ENCODE assay signal across 17 mouse cellular contexts in the genomic region with DNA sequence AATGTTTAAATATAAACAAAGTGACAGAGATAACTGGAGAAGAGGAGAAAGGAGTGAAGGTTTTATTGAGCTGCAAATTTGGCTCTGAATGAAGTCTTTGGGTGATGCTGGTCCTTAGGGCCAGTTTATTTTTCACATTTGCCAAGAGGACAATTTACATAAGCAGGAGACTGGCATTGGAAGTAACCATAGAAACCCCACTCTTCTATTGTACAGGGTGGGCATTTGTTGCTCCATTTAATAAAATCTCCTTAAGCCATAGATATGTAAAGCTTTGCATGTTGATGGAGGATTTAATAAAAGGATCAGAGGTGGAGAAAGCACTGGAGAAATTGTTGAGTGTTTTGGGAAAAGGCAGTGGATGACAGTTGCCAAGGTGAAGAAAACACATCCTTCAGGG.
DNase-seq lines count a peak whose midpoint lies in the region; ATAC-seq and TF ChIP-seq lines count a peak whose summit lies in the region.
"Had no signal": no experiment of that assay in that cellular context is flagged by ENCODE, and none has a peak within 500 bp of the region (broad histone marks: within the 10 kb centered on the region; RNA-seq: fewer than 3 reads in every experiment).

No protein-coding gene starts in this region.

- no peaks in the 10 kb centered on the region for H3K27me3 ChIP-seq in forebrain, embryonic 13.5 days
- no peaks in the 10 kb centered on the region for H3K27me3 ChIP-seq in forebrain, embryonic 16.5 days (replicated peaks; ENCODE audit: control insufficient read depth, insufficient read depth, low read length)
- no peaks in the 10 kb centered on the region for H3K27me3 ChIP-seq in hindbrain, embryonic 13.5 days
- no peaks in the 10 kb centered on the region for H3K27me3 ChIP-seq in hindbrain, embryonic 14.5 days (ENCODE audit: control insufficient read depth, insufficient read depth, low read length)
- H3K27me3 ChIP-seq in midbrain, embryonic 13.5 days: no peaks in the 10 kb centered on the region
- no peaks in the 10 kb centered on the region for H3K27me3 ChIP-seq in thymus, adult 2 months (ENCODE audit: control insufficient read depth, insufficient read depth, low read length)
- H3K27me3 ChIP-seq: heart, embryonic 13.5 days had no signal

- no peaks in the 10 kb centered on the region for H3K4me1 ChIP-seq in forebrain, embryonic 13.5 days
- no peaks in the 10 kb centered on the region for H3K4me1 ChIP-seq in forebrain, embryonic 16.5 days (replicated peaks; ENCODE audit: control insufficient read depth, insufficient read depth, low read length)
- H3K4me1 ChIP-seq in hindbrain, embryonic 13.5 days (replicated peaks): no peaks in the 10 kb centered on the region
- H3K4me1 ChIP-seq in hindbrain, embryonic 14.5 days (replicated peaks; ENCODE audit: control insufficient read depth, insufficient read depth, low read length): 0 out of 2 replicates have a peak, but pooled peaks cover 6% of the 10 kb centered on the region
- peaks cover 19% of the 10 kb centered on the region; the same call in 1 of the 2 replicates for H3K4me1 ChIP-seq in midbrain, embryonic 13.5 days (replicated peaks)
- H3K4me1 ChIP-seq in thymus, adult 2 months (replicated peaks; ENCODE audit: control insufficient read depth, insufficient read depth, low read length): no peaks in the 10 kb centered on the region
- H3K4me1 ChIP-seq: embryonic facial prominence, embryonic 10.5 days; heart, embryonic 13.5 days had no signal

- DNase-seq in hindbrain, embryonic 14.5 days (ENCODE audit: low spot score): no peak
- DNase-seq in thymus, adult 2 months: no peak
- DNase-seq in thymus, postnatal 10 days (ENCODE audit: low spot score in 2 of 2): no peak
- DNase-seq: adrenal gland, postnatal 14 days; cerebellum, adult 18-20 months; cerebellum, adult 9-11 months; cerebellum, postnatal 36 days; gastrocnemius, postnatal 36 days; heart, adult 11 months; heart, postnatal 36 days had no signal

- H3K9me3 ChIP-seq in forebrain, embryonic 13.5 days (replicated peaks): no peaks in the 10 kb centered on the region
- no peaks in the 10 kb centered on the region for H3K9me3 ChIP-seq in forebrain, embryonic 16.5 days (ENCODE audit: control insufficient read depth, low read length)
- H3K9me3 ChIP-seq in hindbrain, embryonic 13.5 days: no peaks in the 10 kb centered on the region
- H3K9me3 ChIP-seq in hindbrain, embryonic 14.5 days (ENCODE audit: control insufficient read depth, low read length): no peaks in the 10 kb centered on the region
- no peaks in the 10 kb centered on the region for H3K9me3 ChIP-seq in midbrain, embryonic 13.5 days
- H3K9me3 ChIP-seq: embryonic facial prominence, embryonic 10.5 days; heart, embryonic 13.5 days had no signal

- no peaks in the 10 kb centered on the region for H3K36me3 ChIP-seq in forebrain, embryonic 13.5 days (ENCODE audit: poor library complexity, severe bottlenecking)
- no peaks in the 10 kb centered on the region for H3K36me3 ChIP-seq in forebrain, embryonic 16.5 days (ENCODE audit: control insufficient read depth, insufficient read depth)
- no peaks in the 10 kb centered on the region for H3K36me3 ChIP-seq in hindbrain, embryonic 13.5 days
- H3K36me3 ChIP-seq in hindbrain, embryonic 14.5 days (replicated peaks; ENCODE audit: control insufficient read depth, insufficient read depth): no peaks in the 10 kb centered on the region
- no peaks in the 10 kb centered on the region for H3K36me3 ChIP-seq in midbrain, embryonic 13.5 days
- H3K36me3 ChIP-seq in thymus, adult 2 months (ENCODE audit: control insufficient read depth, insufficient read depth, low read length): no peaks in the 10 kb centered on the region
- H3K36me3 ChIP-seq: embryonic facial prominence, embryonic 10.5 days; heart, embryonic 13.5 days had no signal

- no peak overlapping the region for H3K4me2 ChIP-seq in forebrain, embryonic 13.5 days
- H3K4me2 ChIP-seq in forebrain, embryonic 16.5 days (ENCODE audit: low read length): no peak overlapping the region
- H3K4me2 ChIP-seq in hindbrain, embryonic 13.5 days: no peak overlapping the region
- H3K4me2 ChIP-seq in hindbrain, embryonic 14.5 days (replicated peaks): no peak overlapping the region
- no peak overlapping the region for H3K4me2 ChIP-seq in midbrain, embryonic 13.5 days (replicated peaks)
- H3K4me2 ChIP-seq: heart, embryonic 13.5 days had no signal

- 0 out of 2 replicates have a peak, but pooled peaks have one; percentile 33 for ATAC-seq in forebrain, embryonic 13.5 days
- no peak; the same call in 1 of the 2 replicates for ATAC-seq in forebrain, embryonic 16.5 days
- ATAC-seq in hindbrain, embryonic 13.5 days (ENCODE audit: low FRiP score): peak; percentile 57; the same call in 1 of the 2 replicates
- no peak for ATAC-seq in hindbrain, embryonic 14.5 days (ENCODE audit: low FRiP score)
- peak; percentile 71; the same call in 1 of the 2 replicates for ATAC-seq in midbrain, embryonic 13.5 days
- ATAC-seq: hindbrain, postnatal 0 days had no signal

- no peak overlapping the region for H3K27ac ChIP-seq in forebrain, embryonic 13.5 days
- H3K27ac ChIP-seq in forebrain, embryonic 16.5 days (ENCODE audit: low read length): no peak overlapping the region
- H3K27ac ChIP-seq in hindbrain, embryonic 13.5 days: no peak overlapping the region
- no peak overlapping the region for H3K27ac ChIP-seq in hindbrain, embryonic 14.5 days
- no peak overlapping the region for H3K27ac ChIP-seq in midbrain, embryonic 13.5 days
- no peak overlapping the region for H3K27ac ChIP-seq in thymus, adult 2 months (ENCODE audit: control insufficient read depth, insufficient read depth, low read length)
- H3K27ac ChIP-seq: embryonic facial prominence, embryonic 10.5 days; heart, embryonic 13.5 days; hindbrain, postnatal 0 days had no signal

- no peak for TF ChIP-seq POLR2A in thymus, adult 2 months (IDR thresholded peaks at IDR 0.05; ENCODE audit: control insufficient read depth, extremely low read depth, insufficient read depth, low read length, poor library complexity)

- H3K9ac ChIP-seq in forebrain, embryonic 13.5 days: no peak overlapping the region
- no peak overlapping the region for H3K9ac ChIP-seq in forebrain, embryonic 16.5 days (replicated peaks; ENCODE audit: low read depth, low read length)
- no peak overlapping the region for H3K9ac ChIP-seq in hindbrain, embryonic 13.5 days
- H3K9ac ChIP-seq in hindbrain, embryonic 14.5 days: no peak overlapping the region
- no peak overlapping the region for H3K9ac ChIP-seq in midbrain, embryonic 13.5 days (replicated peaks)
- H3K9ac ChIP-seq: heart, embryonic 13.5 days had no signal

- no peak for TF ChIP-seq CTCF in thymus, adult 2 months (IDR thresholded peaks at IDR 0.05; ENCODE audit: borderline replicate concordance, control insufficient read depth, extremely low read depth, insufficient read depth, low read length, poor library complexity)

- H3K4me3 ChIP-seq in forebrain, embryonic 13.5 days: no peak overlapping the region
- H3K4me3 ChIP-seq in forebrain, embryonic 16.5 days (replicated peaks; ENCODE audit: low read length): no peak overlapping the region
- H3K4me3 ChIP-seq in hindbrain, embryonic 13.5 days: no peak overlapping the region
- H3K4me3 ChIP-seq in hindbrain, embryonic 14.5 days (replicated peaks; ENCODE audit: low read length): no peak overlapping the region
- no peak overlapping the region for H3K4me3 ChIP-seq in midbrain, embryonic 13.5 days (replicated peaks)
- H3K4me3 ChIP-seq in thymus, adult 2 months (ENCODE audit: control insufficient read depth, insufficient read depth, low read length): no peak overlapping the region
- H3K4me3 ChIP-seq: embryonic facial prominence, embryonic 10.5 days; heart, embryonic 13.5 days had no signal

Comparison
In these comparisons a context has a peak if more than half of its experiments do, and no peak if none do; other contexts are left out.
1. ATAC-seq: peak in forebrain, embryonic 13.5 days (single experiment), hindbrain, embryonic 13.5 days (single experiment) and midbrain, embryonic 13.5 days (single experiment); none in forebrain, embryonic 16.5 days (single experiment) and hindbrain, embryonic 14.5 days (single experiment).